Mouse (Mus musculus) kidney, embryonic 14.5 days (tissue): Measurements from ENCODE around the gene Tarbp1. TPM values are rescaled to one million over a fixed set of nuclear protein-coding genes. Genes with fewer than 3 reads are reported as not detected.
A peak's percentile ranks its signal among the peaks of the same experiment; 100 is the strongest.

ENCODE experiments used
- ATAC-seq: fragments of 200-750 bp; cut with Nextera tagmentation; 2 replicates; pipeline ENCODE4 v1.8.0; 2017; ENCODE audit warnings: moderate number of reproducible peaks, mild to moderate bottlenecking, moderate TSS enrichment, moderate library complexity; ENCODE audit not compliant: low FRiP score, low TSS enrichment
- H3K27ac ChIP-seq: fragments of 300-500 bp; sonication (generic); 2 replicates; pipeline ENCODE4 v1.5.1; 2014; ENCODE audit warnings: low read depth, mild to moderate bottlenecking, low read length, moderate library complexity, mixed read lengths
- H3K27me3 ChIP-seq: fragments of 300-500 bp; sonication (generic); 2 replicates; pipeline ENCODE4 v1.6.1; 2014; ENCODE audit warnings: mild to moderate bottlenecking, low read length; ENCODE audit not compliant: control insufficient read depth, insufficient read depth
- H3K36me3 ChIP-seq: fragments of 300-500 bp; sonication (generic); 2 replicates; pipeline ENCODE4 v1.6.1; 2014; ENCODE audit warnings: low read length, mixed read lengths; ENCODE audit not compliant: control insufficient read depth, insufficient read depth
- H3K4me1 ChIP-seq: fragments of 300-500 bp; sonication (generic); 2 replicates; pipeline ENCODE4 v1.6.1; 2014; ENCODE audit warnings: low read length, mixed read lengths; ENCODE audit not compliant: control insufficient read depth, insufficient read depth
- H3K4me2 ChIP-seq: fragments of 300-500 bp; sonication (generic); replicated peaks from 2 replicates; pipeline ENCODE4 v1.6.1; 2014; ENCODE audit warnings: low read depth, mild to moderate bottlenecking, low read length
- H3K4me3 ChIP-seq: fragments of 300-500 bp; sonication (generic); 2 replicates; pipeline ENCODE4 v1.5.1; 2014; ENCODE audit warnings: mild to moderate bottlenecking, low read length
- H3K9ac ChIP-seq: fragments of 300-500 bp; sonication (generic); 2 replicates; pipeline ENCODE4 v1.6.1; 2014; ENCODE audit warnings: low read depth, mild to moderate bottlenecking, low read length, moderate library complexity
- H3K9me3 ChIP-seq: fragments of 300-500 bp; sonication (generic); 2 replicates; pipeline ENCODE4 v1.6.1; 2016; ENCODE audit warnings: low read length; ENCODE audit not compliant: control insufficient read depth
- WGBS: fragments of 180-500 bp; shearing (Covaris S2); extraction: QIAGEN DNeasy Blood & Tissue Kit; methylation state at CpG from one replicate; pipeline ENCODE4 v1.1.7; 2014; 5-methylcytosine and 5-hydroxymethylcytosine counted together
- polyA plus RNA-seq: library from polyadenylated mRNA; unstranded; fragments of >200 nt; fragmentation: Nextera tagmentation; extraction: Ambion mirVana; gene quantifications from 2 replicates; pipeline ENCODE4 v1.2.1, GENCODE M21; 2014

Tarbp1 gene
- polyA plus RNA-seq: 3.3 and 6.3 TPM in 2 replicates

DNA sequence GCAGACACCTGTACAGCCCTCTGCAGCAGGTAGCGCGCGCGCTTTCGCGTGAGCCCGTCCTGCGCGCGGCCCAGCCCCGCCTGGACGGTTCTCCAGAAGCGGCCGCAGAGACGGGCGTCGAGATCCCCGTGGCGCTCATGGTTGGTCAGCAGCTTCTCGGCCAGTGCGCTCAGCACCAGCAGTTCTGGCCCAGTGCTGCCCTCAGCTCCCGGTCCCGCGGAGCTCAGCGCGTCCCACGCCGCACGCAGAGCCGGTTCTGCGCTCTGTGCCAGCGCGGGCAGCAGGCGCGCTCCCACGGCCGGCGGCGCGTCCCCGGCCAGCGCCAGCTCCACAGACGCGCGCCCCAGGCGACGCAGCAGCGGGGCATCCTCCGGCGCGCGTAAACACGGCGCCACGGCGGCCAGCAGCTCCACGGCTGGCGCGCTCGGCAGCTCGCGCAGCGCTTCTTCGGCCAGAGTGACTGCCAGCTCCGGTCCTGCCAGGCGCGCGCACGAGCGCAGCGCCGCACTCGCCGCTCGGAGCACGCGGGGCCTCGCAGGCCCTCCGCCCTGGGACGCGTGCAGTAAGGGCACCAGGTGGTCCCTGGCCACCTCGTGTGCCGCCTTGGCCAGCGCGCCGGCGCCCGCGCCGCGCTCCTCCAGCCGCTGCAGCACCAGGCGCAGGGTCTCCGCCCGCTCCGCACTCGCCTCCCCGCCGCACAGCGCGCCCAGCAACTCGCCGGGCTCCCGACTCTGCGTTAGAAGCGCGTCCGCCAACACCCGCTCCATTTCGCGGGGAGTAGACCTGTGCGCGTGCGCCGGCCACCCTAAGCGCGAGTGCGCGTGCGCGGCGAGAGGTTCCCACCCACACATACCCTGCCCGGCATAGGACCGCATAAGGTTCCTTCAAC lies at the start of gene Tarbp1:
Gene Tarbp1 (minus strand): TSS at position 767 of the 889 bp plus-strand sequence.
- Histone ChIP-seq H3K36me3 (peaks cover 14% of the 10 kb centered on the region), H3K9ac (peak within 1 kb of the TSS; percentile 86), H3K4me2 (peak within 1 kb of the TSS; percentile 82), H3K4me3 (peak within 1 kb of the TSS; percentile 88), H3K27me3 (0 out of 2 replicates have a peak, but pooled peaks cover 2% of the 10 kb centered on the region), H3K4me1 (peaks cover 9% of the 10 kb centered on the region; the same call in 1 of the 2 replicates), H3K27ac (peak within 1 kb of the TSS; percentile 83), H3K9me3 (no peaks in the 10 kb centered on the region)
- ATAC-seq: peak; percentile 92
- under 1% methylated on average over 97 of the region's 124 CpGs for WGBS

DNA sequence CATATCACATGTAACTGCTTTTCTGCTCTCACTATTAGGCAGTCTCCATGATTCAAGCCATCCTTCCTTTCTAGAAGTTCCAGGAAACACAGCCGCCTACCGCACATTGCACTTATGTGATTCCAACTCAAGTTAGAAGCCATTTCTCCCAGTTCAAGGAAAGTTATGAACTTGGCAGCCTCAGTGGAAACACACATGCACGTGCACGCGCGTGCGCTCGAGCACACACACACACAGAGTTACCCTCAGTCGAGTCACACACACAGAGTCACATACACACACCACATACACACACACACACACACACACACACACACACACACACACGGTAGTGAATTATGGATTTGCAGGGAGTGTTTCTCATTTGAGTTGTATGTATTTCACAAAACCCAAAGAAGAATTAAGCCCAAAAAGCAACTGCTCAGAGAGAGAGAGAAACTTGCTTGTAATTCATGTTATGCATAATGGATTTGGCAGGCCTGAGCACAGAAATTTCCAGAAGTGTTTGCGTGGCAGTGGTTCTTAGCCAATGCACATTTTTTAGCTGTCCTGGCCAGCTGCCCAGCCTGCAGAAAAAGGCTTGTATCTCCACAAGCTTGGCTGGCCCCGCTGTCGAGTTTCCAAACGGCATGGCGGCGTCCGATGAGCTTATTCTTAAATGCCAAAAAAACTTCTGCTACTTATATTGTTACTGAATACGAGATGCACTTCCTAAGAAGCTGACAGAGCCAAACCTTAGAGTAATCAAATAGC lies 49.5 kb upstream of the Tarbp1 start:
- Histone ChIP-seq H3K9me3 (no peaks in the 10 kb centered on the region), H3K36me3 (no peaks in the 10 kb centered on the region), H3K27me3 (no peaks in the 10 kb centered on the region), H3K27ac (peak overlapping the region; percentile 3; the same call in 1 of the 2 replicates), H3K4me2 (no peak overlapping the region), H3K4me1 (peaks cover 14% of the 10 kb centered on the region), H3K4me3 (no peak overlapping the region), H3K9ac (no peak overlapping the region)
- no peak for ATAC-seq
- 74% methylated on average over 18 of the region's 18 CpGs for WGBS

DNA sequence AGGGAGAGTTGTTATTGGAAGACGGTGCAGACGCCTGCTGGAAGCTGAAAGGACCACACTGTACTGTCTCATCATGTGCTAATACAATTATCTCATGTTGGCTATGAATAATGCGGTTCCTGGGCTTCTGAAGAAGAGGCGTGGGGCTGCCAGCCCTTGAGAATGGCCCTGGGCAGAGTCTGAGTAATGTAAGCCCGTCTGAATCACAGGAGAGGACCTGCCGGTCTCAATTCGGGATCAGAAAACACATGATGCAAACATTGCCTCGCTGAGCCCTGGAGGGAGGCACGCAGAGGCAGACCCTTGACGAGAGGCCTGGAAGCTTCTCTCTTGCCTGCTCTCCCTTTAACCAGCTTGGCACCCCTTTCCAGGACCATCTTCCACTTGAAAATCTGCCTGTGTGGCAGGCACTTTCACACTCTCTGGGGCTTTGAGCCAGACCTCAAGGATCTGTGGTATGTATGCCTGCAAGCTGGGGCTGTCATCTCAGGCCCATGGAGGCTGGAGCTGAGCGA lies 48.3 kb upstream of the Tarbp1 start:
- no peaks in the 10 kb centered on the region for H3K9me3 ChIP-seq
- ATAC-seq: no peak
- no peak overlapping the region for H3K4me3 ChIP-seq
- peaks cover 14% of the 10 kb centered on the region for H3K4me1 ChIP-seq
- H3K36me3 ChIP-seq: no peaks in the 10 kb centered on the region
- H3K4me2 ChIP-seq: no peak overlapping the region
- no peak overlapping the region for H3K9ac ChIP-seq
- whole genome bisulfite sequencing: 85% methylated on average over 11 of the region's 11 CpGs
- no peak overlapping the region for H3K27ac ChIP-seq
- H3K27me3 ChIP-seq: no peaks in the 10 kb centered on the region

DNA sequence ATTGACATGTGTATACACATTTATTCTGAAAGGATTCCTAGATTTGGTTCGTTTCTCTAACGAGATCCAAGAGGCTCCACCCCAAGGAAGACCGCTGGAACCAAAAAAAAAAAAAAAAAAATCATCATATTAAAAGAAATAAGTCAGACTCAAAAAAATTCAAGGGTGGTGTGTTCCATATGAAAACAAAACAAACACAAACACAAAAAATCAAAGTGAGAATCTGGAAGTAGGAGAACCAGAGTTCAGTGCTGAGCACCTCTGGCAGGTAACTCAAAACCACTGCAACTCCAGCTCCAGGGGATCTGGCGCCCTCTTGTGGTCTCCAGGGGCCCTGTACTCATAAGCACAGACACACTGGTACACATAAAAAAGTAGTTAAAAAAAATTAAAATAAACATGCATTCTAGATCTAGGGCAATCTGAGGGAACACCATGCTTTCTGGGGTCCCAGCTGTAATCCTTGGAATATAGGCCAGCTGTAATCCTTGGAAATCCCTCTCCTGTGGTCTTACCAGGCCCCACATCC lies 44.6 kb upstream of the Tarbp1 start:
- H3K4me1 ChIP-seq: peaks cover 8% of the 10 kb centered on the region; the same call in 1 of the 2 replicates
- no peaks in the 10 kb centered on the region for H3K27me3 ChIP-seq
- WGBS: 88% methylated on average over 4 of the region's 4 CpGs
- H3K4me3 ChIP-seq: no peak overlapping the region
- no peaks in the 10 kb centered on the region for H3K9me3 ChIP-seq
- no peak overlapping the region for H3K27ac ChIP-seq
- ATAC-seq: no peak
- H3K4me2 ChIP-seq: no peak overlapping the region
- no peaks in the 10 kb centered on the region for H3K36me3 ChIP-seq
- no peak overlapping the region for H3K9ac ChIP-seq

- Histone ChIP-seq H3K9me3 (no peaks in the 10 kb centered on the region), H3K36me3 (no peaks in the 10 kb centered on the region), H3K27ac (peak overlapping the region; percentile 49; the same call in 1 of the 2 replicates), H3K27me3 (no peaks in the 10 kb centered on the region), H3K4me1 (peaks cover 8% of the 10 kb centered on the region; the same call in 1 of the 2 replicates), H3K4me2 (peak overlapping the region; percentile 49), H3K9ac (peak overlapping the region; percentile 13; the same call in 1 of the 2 replicates), H3K4me3 (peak overlapping the region; percentile 22)
- 9% methylated on average over 27 of the region's 27 CpGs for WGBS
- peak; percentile 64 for ATAC-seq
These were observed 42.0 kb upstream of the Tarbp1 start for GRCm38 (mm10) chr8:126516620-126517577.

- Histone ChIP-seq H3K4me1 (peaks cover 8% of the 10 kb centered on the region; the same call in 1 of the 2 replicates), H3K4me3 (no peak overlapping the region), H3K27me3 (no peaks in the 10 kb centered on the region), H3K27ac (no peak overlapping the region), H3K9me3 (no peaks in the 10 kb centered on the region; the same call in 1 of the 2 replicates), H3K9ac (no peak overlapping the region), H3K36me3 (no peaks in the 10 kb centered on the region), H3K4me2 (no peak overlapping the region)
- peak; percentile 28; the same call in 1 of the 2 replicates for ATAC-seq
- WGBS: 53% methylated on average over 10 of the region's 10 CpGs
These were observed 39.4 kb upstream of the Tarbp1 start for GRCm38 (mm10) chr8:126514011-126514964.

DNA sequence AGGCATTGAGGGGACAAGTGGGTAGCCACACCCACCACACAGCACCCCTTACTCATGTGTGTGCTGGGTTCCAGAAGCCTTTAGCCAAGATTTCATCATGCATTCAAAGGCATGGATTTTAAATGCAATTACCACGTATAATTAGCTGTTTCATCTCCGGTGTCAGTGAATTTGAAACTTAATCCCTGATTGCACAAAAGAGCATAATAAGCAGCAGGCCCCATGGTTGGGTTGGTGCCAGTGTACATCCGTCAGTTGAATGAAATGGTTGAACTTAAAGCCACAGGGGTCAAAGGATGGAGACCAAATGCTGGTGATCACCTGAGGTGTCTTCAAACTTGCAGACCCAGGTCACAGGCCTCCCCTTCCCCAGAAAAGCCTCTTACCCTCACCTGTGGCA lies 36.0 kb upstream of the Tarbp1 start:
- ATAC-seq: no peak
- WGBS: 80% methylated on average over 3 of the region's 3 CpGs
- Histone ChIP-seq H3K9ac (no peak overlapping the region), H3K27me3 (no peaks in the 10 kb centered on the region), H3K9me3 (no peaks in the 10 kb centered on the region; the same call in 1 of the 2 replicates), H3K27ac (no peak overlapping the region), H3K4me2 (no peak overlapping the region), H3K4me3 (no peak overlapping the region), H3K36me3 (no peaks in the 10 kb centered on the region), H3K4me1 (no peaks in the 10 kb centered on the region)
